Mouse (Mus musculus) thymus, postnatal 14 days (tissue): ENCODE measurements around the gene Gm20489.

ENCODE experiments used
- DNase-seq: peaks from one replicate; pipeline ENCODE4 v3.0.0; 2021

Gene Gm20489

DNA sequence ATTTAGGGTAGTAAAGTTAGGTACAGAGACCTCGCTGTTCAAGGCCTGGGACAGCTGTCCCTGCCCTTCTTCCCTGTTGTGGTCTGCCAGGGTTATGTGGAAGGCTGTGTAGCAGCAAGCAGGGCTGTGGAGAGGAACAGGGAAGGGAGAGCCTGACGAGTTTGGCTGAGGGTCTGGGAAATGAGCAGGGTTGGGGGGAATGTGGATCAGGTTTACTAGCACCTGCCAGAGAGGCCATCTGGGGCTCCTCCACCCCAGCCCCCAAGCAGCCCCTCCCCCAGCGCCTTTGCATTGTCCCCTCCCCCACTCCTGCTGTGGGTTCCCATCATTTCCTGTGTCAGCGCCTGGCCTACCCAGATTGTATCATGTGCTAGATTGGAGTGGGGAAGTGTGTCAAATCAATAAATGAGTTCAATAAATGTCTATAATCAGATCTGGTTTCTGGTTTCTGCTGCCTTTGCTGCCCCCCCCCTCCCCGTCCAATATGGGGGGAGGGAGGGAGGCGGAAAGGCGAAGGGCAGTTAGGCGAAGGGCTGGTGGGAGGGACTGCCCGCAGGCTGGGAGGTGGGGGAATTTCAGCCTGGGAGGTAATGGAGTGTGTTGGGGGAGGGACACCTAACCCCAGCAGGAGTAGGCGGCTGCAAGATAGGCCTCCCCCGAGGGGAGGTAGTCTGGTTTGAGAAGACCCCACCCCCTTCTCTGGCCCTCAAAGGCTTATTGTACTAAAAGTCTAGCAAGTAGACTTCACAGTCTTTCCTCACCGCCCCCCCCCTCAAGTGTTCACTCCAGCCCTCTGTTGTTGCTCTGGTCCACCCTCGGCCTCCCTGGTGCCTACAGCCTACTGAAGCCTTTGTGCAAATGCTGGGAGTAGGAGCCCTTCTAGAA is 8.1 kb downstream of the Gm20489 start:
- DNase-seq: peak; percentile 73

DNA sequence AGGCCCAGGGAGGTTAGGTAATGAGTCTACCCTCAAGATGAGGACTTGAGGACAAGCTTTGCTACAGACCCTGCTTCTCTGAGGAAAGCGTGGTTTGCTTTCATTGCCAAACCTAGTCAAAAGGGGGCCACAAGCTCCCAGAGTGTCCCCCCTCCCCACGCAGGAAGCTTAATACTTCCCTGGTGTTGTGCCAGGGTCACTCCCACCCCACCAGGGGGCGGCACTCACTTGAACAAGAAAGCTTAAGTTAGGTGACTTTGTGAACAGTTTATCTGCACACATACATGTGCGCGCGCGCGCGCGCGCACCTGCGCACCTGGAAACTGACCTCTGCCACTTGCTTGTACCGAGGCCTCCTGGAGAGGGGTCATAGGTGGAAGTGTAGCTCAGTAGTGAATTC is 12.2 kb downstream of the Gm20489 start:
- DNase-seq: peak; percentile 79

GRCm38 (mm10) chrX:101254740-101255139 is 14.1 kb downstream of the Gm20489 start:
- DNase-seq: peak; percentile 32

GRCm38 (mm10) chrX:101253952-101254729 is 14.7 kb downstream of the Gm20489 start, which contains the start of gene Foxo4:
Gene Foxo4, plus strand, starts transcription at chrX:101254528.
- peak; percentile 91 for DNase-seq

GRCm38 (mm10) chrX:101245011-101245410 is 23.8 kb downstream of the Gm20489 start:
- DNase-seq: no peak

- DNase-seq: no peak
Measured at GRCm38 (mm10) chrX:101222796-101223162, 46.0 kb downstream of the Gm20489 start.

- peak; percentile 87 for DNase-seq
Measured at GRCm38 (mm10) chrX:101221834-101222795, 46.7 kb downstream of the Gm20489 start, which contains the start of gene Snx12. Gene Snx12, minus strand, starts transcription at chrX:101222563.
